Mouse (Mus musculus): ENCODE data around the gene Cadm3. TPM values are rescaled to one million over a fixed set of nuclear protein-coding genes. Genes with fewer than 3 reads are reported as not detected.

The Cadm3 gene
- polyA plus RNA-seq, 1 experiment = 9.6 TPM

DNA sequence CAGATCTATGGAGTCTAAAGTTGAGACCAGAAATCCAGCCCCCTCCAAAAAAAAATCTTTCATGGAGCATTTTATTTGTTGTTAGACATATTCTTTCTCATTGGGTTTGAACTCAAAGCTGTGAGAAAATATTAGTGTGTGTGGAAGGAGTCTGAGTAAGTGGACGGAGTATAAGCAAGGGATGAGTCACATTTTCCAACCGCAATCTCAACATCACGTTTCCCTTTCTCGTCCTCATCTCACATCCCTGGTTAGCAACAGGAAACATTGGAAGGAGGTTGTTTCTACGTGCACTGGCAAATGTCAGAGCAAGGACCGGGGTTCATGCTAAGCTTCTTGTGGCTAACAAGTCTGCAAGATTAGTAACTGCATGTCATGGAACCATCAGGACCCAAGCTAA, 24.3 kb upstream of the Cadm3 start:
- no peak overlapping the region for H3K27ac ChIP-seq (ENCODE audit: insufficient read depth, low read length)
- H3K4me3 ChIP-seq (ENCODE audit: extremely low read depth, insufficient read depth, insufficient read length) = no peak overlapping the region
- no peaks in the 10 kb centered on the region for H3K27me3 ChIP-seq (ENCODE audit: control insufficient read depth, insufficient read depth, low read length)
- H3K36me3 ChIP-seq (ENCODE audit: control insufficient read depth, insufficient read depth, low read length) = no peaks in the 10 kb centered on the region
- no peaks in the 10 kb centered on the region for H3K4me1 ChIP-seq (ENCODE audit: control insufficient read depth, insufficient read depth, insufficient read length)
- no peak for DNase-seq (ENCODE audit: low read depth in 1 of 2, low spot score in 2 of 2)
- WGBS = 42% methylated on average over 6 of the region's 6 CpGs
- TF ChIP-seq CTCF (IDR thresholded peaks at IDR 0.05; ENCODE audit: extremely low read depth, insufficient read depth, insufficient read length, insufficient replicate concordance) (no peak), POLR2A (IDR thresholded peaks at IDR 0.05; ENCODE audit: low read depth, low read length) (no peak)

DNA sequence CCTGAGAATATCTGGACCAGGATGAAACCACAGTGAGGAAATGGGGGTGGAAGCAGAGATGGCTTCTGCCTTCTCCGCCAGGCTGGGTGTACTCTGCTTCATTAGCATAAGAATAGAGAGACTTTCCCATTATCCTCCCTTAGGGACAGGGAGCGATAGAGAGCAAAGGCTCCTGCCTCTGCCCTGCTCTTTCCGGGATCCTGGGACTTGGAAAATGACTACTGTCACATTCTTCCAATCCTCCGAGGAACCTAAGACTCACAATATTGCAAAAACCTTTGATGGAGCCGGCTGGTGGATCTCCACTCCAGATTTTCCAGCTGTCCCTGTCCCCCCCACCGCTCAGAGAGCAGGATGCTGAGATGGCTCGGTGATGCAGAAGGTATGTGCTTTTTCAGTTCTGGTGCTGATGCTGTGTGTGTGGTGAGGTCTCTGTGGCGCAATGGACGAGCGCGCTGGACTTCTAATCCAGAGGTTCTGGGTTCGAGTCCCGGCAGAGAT, 22.5 kb upstream of the Cadm3 start:
- no peak overlapping the region for H3K4me3 ChIP-seq (ENCODE audit: extremely low read depth, insufficient read depth, insufficient read length)
- no peaks in the 10 kb centered on the region for H3K36me3 ChIP-seq (ENCODE audit: control insufficient read depth, insufficient read depth, low read length)
- no peak for TF ChIP-seq CTCF (IDR thresholded peaks at IDR 0.05; ENCODE audit: extremely low read depth, insufficient read depth, insufficient read length, insufficient replicate concordance)
- TF ChIP-seq POLR2A (IDR thresholded peaks at IDR 0.05; ENCODE audit: low read depth, low read length) = no peak
- no peaks in the 10 kb centered on the region for H3K4me1 ChIP-seq (ENCODE audit: control insufficient read depth, insufficient read depth, insufficient read length)
- WGBS = 20% methylated on average over 13 of the region's 13 CpGs
- H3K27me3 ChIP-seq (ENCODE audit: control insufficient read depth, insufficient read depth, low read length) = no peaks in the 10 kb centered on the region
- DNase-seq (ENCODE audit: low read depth in 1 of 2, low spot score in 2 of 2) = no peak
- H3K27ac ChIP-seq (ENCODE audit: insufficient read depth, low read length) = no peak overlapping the region

DNA sequence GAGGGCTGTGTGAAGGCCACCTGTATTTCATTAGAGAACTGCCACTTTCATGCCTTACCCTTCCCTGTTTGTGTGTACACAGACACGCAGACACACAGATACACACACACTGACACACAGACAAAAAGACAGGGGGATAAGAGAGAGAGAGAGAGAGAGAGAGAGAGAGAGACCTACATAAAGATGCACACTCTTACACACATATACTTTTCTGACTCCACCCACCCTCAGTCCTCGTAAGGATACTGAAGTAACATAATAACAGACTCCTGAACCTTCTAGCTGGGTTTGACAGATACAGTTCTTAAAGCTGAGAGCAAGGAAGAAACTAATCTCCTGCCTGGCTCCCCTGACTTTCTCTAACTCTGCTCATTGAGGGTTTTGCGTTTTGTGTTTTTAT, 21.9 kb upstream of the Cadm3 start:
- H3K27ac ChIP-seq (ENCODE audit: insufficient read depth, low read length) = no peak overlapping the region
- WGBS = 33% methylated on average over 3 of the region's 3 CpGs
- H3K36me3 ChIP-seq (ENCODE audit: control insufficient read depth, insufficient read depth, low read length) = no peaks in the 10 kb centered on the region
- H3K27me3 ChIP-seq (ENCODE audit: control insufficient read depth, insufficient read depth, low read length) = no peaks in the 10 kb centered on the region
- TF ChIP-seq POLR2A (IDR thresholded peaks at IDR 0.05; ENCODE audit: low read depth, low read length) (no peak), CTCF (IDR thresholded peaks at IDR 0.05; ENCODE audit: extremely low read depth, insufficient read depth, insufficient read length, insufficient replicate concordance) (no peak)
- no peak overlapping the region for H3K4me3 ChIP-seq (ENCODE audit: extremely low read depth, insufficient read depth, insufficient read length)
- H3K4me1 ChIP-seq (ENCODE audit: control insufficient read depth, insufficient read depth, insufficient read length) = no peaks in the 10 kb centered on the region
- DNase-seq (ENCODE audit: low read depth in 1 of 2, low spot score in 2 of 2) = no peak

DNA sequence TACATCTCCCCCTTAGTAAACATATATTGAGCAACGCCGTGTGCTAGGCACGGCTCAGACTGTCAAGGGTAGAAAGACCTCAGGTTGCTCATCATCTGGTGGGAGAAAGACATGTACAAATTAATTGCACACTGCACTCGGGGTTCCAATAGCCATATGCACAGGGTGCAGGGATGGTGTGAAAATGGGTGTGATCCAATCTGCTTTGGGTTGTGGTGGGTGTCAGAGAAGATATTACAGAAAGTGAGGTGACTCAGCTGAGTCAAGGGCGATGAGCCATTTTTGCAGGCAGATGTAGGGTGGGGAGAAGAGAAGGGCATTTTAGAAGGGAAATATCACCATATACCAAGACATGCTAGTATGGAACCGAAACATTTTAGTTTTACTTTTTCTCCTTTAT, 13.9 kb upstream of the Cadm3 start:
- Histone ChIP-seq H3K36me3 (ENCODE audit: control insufficient read depth, insufficient read depth, low read length) (no peaks in the 10 kb centered on the region), H3K4me1 (ENCODE audit: control insufficient read depth, insufficient read depth, insufficient read length) (no peaks in the 10 kb centered on the region), H3K27me3 (ENCODE audit: control insufficient read depth, insufficient read depth, low read length) (no peaks in the 10 kb centered on the region), H3K4me3 (ENCODE audit: extremely low read depth, insufficient read depth, insufficient read length) (no peak overlapping the region), H3K27ac (ENCODE audit: insufficient read depth, low read length) (no peak overlapping the region)
- WGBS = 88% methylated on average over 6 of the region's 6 CpGs
- TF ChIP-seq POLR2A (IDR thresholded peaks at IDR 0.05; ENCODE audit: low read depth, low read length) (no peak), CTCF (IDR thresholded peaks at IDR 0.05; ENCODE audit: extremely low read depth, insufficient read depth, insufficient read length, insufficient replicate concordance) (no peak)
- no peak for DNase-seq (ENCODE audit: low read depth in 1 of 2, low spot score in 2 of 2)

DNA sequence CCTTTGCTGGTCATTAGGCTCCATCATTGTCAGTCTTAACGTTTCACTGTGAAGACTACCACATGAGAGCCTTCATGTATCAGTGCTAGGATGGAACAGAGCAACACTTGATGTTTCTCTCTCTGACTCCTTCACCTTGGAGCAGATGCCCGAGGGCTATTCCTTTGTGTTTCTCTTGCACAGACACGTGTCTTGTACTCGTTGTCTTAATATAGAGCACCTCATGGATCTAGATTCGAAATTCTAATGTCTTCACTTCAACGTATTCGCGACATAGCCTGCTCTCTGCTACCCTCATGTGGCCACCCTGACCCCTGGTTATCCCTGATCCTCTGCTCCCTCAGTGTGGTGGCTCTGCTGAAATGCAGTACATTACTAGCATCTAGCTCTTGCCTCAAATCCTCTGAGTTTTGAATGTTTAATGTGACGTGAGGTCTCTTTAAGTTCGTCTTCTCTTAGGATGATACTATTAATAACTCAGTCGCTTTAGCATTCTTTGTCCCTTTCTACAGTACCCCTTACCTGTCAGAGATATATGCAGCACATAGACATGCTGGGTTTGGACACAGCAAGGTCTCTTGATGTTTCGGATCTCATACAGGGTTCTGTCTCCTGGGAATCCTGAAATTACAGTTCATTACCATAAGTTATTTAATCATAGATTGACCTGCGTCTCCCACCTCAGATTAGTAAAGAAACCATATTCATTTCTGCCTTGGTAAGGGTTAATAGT, 10.1 kb upstream of the Cadm3 start:
- DNase-seq (ENCODE audit: low read depth in 1 of 2, low spot score in 2 of 2) = peak in 1 of 2 experiments; percentile 30
- Histone ChIP-seq H3K4me1 (ENCODE audit: control insufficient read depth, insufficient read depth, insufficient read length) (no peaks in the 10 kb centered on the region), H3K4me3 (ENCODE audit: extremely low read depth, insufficient read depth, insufficient read length) (no peak overlapping the region), H3K36me3 (ENCODE audit: control insufficient read depth, insufficient read depth, low read length) (no peaks in the 10 kb centered on the region), H3K27ac (ENCODE audit: insufficient read depth, low read length) (no peak overlapping the region), H3K27me3 (ENCODE audit: control insufficient read depth, insufficient read depth, low read length) (no peaks in the 10 kb centered on the region)
- 27% methylated on average over 13 of the region's 13 CpGs for WGBS
- no peak for TF ChIP-seq POLR2A (IDR thresholded peaks at IDR 0.05; ENCODE audit: low read depth, low read length)
- peak; percentile 56; the same call in 1 of the 2 replicates for TF ChIP-seq CTCF (IDR thresholded peaks at IDR 0.05; ENCODE audit: extremely low read depth, insufficient read depth, insufficient read length, insufficient replicate concordance)

DNA sequence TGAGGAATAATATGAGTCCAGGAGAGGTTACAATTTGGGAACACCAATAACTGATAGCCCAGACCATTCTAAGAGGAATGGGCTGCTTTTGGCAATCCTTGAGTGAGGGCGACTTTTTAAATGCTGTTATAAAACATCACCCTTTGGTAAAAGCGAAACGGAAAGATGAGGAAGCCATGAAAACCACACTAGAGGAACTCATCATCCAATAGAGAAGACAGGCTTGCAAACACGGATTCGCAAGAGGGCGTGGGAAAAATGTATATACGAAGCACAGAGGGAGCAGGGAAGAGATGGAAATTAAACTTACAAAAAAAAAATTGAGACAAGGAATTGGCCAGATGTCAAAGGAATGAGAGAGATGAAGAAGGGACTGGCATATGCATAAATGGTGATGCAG, 6.5 kb upstream of the Cadm3 start:
- no peaks in the 10 kb centered on the region for H3K36me3 ChIP-seq (ENCODE audit: control insufficient read depth, insufficient read depth, low read length)
- DNase-seq (ENCODE audit: low read depth in 1 of 2, low spot score in 2 of 2) = no peak
- H3K27ac ChIP-seq (ENCODE audit: insufficient read depth, low read length) = no peak overlapping the region
- 10% methylated on average over 7 of the region's 7 CpGs for WGBS
- H3K4me3 ChIP-seq (ENCODE audit: extremely low read depth, insufficient read depth, insufficient read length) = no peak overlapping the region
- TF ChIP-seq POLR2A (IDR thresholded peaks at IDR 0.05; ENCODE audit: low read depth, low read length) = no peak
- no peak for TF ChIP-seq CTCF (IDR thresholded peaks at IDR 0.05; ENCODE audit: extremely low read depth, insufficient read depth, insufficient read length, insufficient replicate concordance)
- no peaks in the 10 kb centered on the region for H3K4me1 ChIP-seq (ENCODE audit: control insufficient read depth, insufficient read depth, insufficient read length)
- H3K27me3 ChIP-seq (ENCODE audit: control insufficient read depth, insufficient read depth, low read length) = no peaks in the 10 kb centered on the region

DNA sequence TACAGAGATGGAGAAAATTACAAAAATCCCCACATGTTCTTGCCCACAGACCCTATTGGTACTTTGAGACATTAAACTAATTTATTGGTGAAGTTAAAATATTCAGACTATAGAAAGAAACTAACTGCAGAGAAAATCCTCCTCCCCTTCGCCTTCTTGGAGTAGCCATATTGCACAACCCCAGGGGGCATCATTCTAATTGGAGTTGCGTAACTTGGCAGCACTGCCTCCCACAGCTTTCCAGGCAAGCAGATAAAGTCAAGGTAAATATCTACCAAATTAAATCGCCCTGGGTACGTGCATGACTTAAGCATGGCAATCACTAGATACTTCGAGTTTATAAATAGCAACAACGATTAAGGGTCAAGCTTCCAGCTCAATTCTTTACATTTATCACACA, 4.1 kb upstream of the Cadm3 start:
- DNase-seq (ENCODE audit: low read depth in 1 of 2, low spot score in 2 of 2) = no peak
- no peaks in the 10 kb centered on the region for H3K4me1 ChIP-seq (ENCODE audit: control insufficient read depth, insufficient read depth, insufficient read length)
- no peaks in the 10 kb centered on the region for H3K36me3 ChIP-seq (ENCODE audit: control insufficient read depth, insufficient read depth, low read length)
- H3K27me3 ChIP-seq (ENCODE audit: control insufficient read depth, insufficient read depth, low read length) = peaks cover 9% of the 10 kb centered on the region
- TF ChIP-seq CTCF (IDR thresholded peaks at IDR 0.05; ENCODE audit: extremely low read depth, insufficient read depth, insufficient read length, insufficient replicate concordance) (no peak), POLR2A (IDR thresholded peaks at IDR 0.05; ENCODE audit: low read depth, low read length) (no peak)
- 86% methylated on average over 6 of the region's 6 CpGs for WGBS
- no peak overlapping the region for H3K4me3 ChIP-seq (ENCODE audit: extremely low read depth, insufficient read depth, insufficient read length)
- no peak overlapping the region for H3K27ac ChIP-seq (ENCODE audit: insufficient read depth, low read length)
